Mouse (Mus musculus) forebrain, embryonic 13.5 days (tissue): ENCODE measurements around the gene Ncaph2. TPM values are rescaled to one million over a fixed set of nuclear protein-coding genes. Genes with fewer than 3 reads are reported as not detected.

ENCODE experiments used
- ATAC-seq: fragments of 200-750 bp; cut with Nextera tagmentation; 2 replicates; pipeline ENCODE4 v1.8.0; 2017
- H3K27ac ChIP-seq: fragments of 300-500 bp; sonication (generic); 2 replicates; pipeline ENCODE4 v1.5.1; 2015; ENCODE audit warnings: inconsistent platforms, mild to moderate bottlenecking, moderate library complexity
- H3K27me3 ChIP-seq: fragments of 300-500 bp; sonication (generic); 2 replicates; pipeline ENCODE4 v1.6.1; 2015; ENCODE audit warnings: mild to moderate bottlenecking, inconsistent platforms
- H3K36me3 ChIP-seq: fragments of 300-500 bp; sonication (generic); 2 replicates; pipeline ENCODE4 v1.6.1; 2015; ENCODE audit warnings: mild to moderate bottlenecking, inconsistent platforms; ENCODE audit not compliant: poor library complexity, severe bottlenecking
- H3K4me1 ChIP-seq: fragments of 300-500 bp; sonication (generic); 2 replicates; pipeline ENCODE4 v1.6.1; 2015; ENCODE audit warnings: inconsistent platforms
- H3K4me2 ChIP-seq: fragments of 300-500 bp; sonication (generic); 2 replicates; pipeline ENCODE4 v1.6.1; 2015; ENCODE audit warnings: inconsistent platforms, mild to moderate bottlenecking, moderate library complexity
- H3K4me3 ChIP-seq: fragments of 300-500 bp; sonication (generic); 2 replicates; pipeline ENCODE4 v1.5.1; 2015; ENCODE audit warnings: mild to moderate bottlenecking, inconsistent platforms
- H3K9ac ChIP-seq: fragments of 300-500 bp; sonication (generic); 2 replicates; pipeline ENCODE4 v1.6.1; 2015; ENCODE audit warnings: mild to moderate bottlenecking, inconsistent platforms
- H3K9me3 ChIP-seq: fragments of 300-500 bp; sonication (generic); replicated peaks from 2 replicates; pipeline ENCODE4 v1.6.1; 2016; ENCODE audit warnings: inconsistent platforms
- WGBS: fragments of 180-500 bp; shearing (Covaris S2); methylation state at CpG from one replicate; pipeline ENCODE4 v1.1.7; 2015; 5-methylcytosine and 5-hydroxymethylcytosine counted together
- polyA plus RNA-seq: library from polyadenylated mRNA; unstranded; fragments of >200 nt; fragmentation: Nextera tagmentation; extraction: Ambion mirVana; gene quantifications from 2 replicates; pipeline ENCODE4 v1.2.1, GENCODE M21; 2015

The Ncaph2 gene
- polyA plus RNA-seq, 1 experiment from 2014 or later = 156 TPM

DNA sequence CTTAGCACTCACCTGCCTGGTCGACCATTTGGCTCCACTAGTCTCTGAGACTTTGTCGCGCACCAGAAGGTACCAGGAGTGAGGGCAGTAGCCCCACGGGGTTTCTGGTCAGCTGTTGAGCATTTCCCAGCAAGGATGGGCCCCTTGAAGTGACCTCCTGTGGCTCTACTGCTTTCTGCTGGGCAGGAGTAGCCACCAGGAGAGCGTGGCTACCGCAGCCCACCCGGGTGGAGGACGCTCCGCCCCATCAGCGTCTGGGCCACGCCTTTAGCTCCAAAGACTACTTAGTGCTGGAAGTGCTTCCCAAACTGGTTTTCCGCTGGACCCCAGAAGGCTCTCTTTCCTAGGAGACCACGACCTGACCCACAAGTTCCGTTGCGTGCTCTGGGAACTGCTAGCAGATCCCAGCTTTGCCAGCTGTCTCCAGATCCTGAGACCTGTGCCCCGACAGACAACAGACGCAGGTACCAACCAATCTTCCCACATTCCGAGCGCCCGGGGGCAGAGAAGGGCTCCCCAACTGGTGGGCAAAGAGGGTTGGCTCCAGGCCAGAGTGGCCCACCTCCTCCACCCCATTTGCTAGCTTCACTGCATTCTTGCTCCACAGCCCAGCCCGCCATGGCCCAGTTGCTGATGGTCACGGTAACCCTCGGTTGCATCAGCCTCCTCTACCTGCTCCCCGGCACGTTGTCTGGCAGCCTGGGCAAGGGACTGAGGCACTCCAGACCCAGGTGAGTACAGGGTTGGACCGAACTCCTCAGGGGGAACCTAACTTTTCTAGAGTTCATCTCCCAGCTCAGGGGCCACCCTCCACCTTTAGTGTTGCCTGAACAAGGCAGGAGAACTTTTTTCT, 32.6 kb upstream of the Ncaph2 start, which contains the start of gene Adm2:
Gene Adm2, plus strand, starts transcription at position 51 of the 853 bp plus-strand sequence.
- Histone ChIP-seq H3K4me1 (peaks cover 6% of the 10 kb centered on the region), H3K36me3 (no peaks in the 10 kb centered on the region), H3K27me3 (peaks cover 17% of the 10 kb centered on the region), H3K4me2 (peak within 1 kb of the TSS; percentile 42), H3K27ac (no peak within 1 kb of the TSS), H3K4me3 (peak within 1 kb of the TSS; percentile 3; the same call in 1 of the 2 replicates), H3K9me3 (no peaks in the 10 kb centered on the region), H3K9ac (no peak within 1 kb of the TSS)
- no peak for ATAC-seq
- 7% methylated on average over 26 of the region's 26 CpGs for WGBS

DNA sequence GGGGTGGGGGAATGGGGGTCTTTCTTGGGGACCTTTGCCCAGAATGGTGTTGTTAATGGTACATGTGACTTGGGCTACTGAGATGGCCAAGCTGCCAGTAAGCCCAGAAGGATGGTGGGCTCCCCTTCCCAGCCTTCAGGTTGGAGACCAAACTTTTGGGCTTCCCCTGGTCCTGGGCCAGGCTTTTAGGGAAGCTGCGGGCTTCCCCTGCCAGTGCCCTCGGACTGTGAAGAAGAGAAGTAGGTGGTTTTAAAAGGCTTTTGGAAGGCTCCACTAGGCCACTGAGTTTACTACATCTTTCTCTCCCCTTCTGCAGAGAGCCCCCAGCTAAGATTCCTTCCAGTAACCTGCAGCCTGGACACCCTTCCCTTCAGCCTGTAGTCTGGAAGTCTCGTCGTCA, 31.9 kb upstream of the Ncaph2 start:
- H3K9ac ChIP-seq = no peak overlapping the region
- H3K9me3 ChIP-seq = no peaks in the 10 kb centered on the region
- H3K4me2 ChIP-seq = no peak overlapping the region
- peaks cover 17% of the 10 kb centered on the region for H3K27me3 ChIP-seq
- H3K4me1 ChIP-seq = peaks cover 6% of the 10 kb centered on the region
- 83% methylated on average over 4 of the region's 4 CpGs for WGBS
- H3K4me3 ChIP-seq = no peak overlapping the region
- no peak overlapping the region for H3K27ac ChIP-seq
- ATAC-seq = no peak
- no peaks in the 10 kb centered on the region for H3K36me3 ChIP-seq

GRCm38 (mm10) chr15:89326441-89326840, 29.1 kb upstream of the Ncaph2 start:
- Histone ChIP-seq H3K9me3 (no peaks in the 10 kb centered on the region), H3K36me3 (no peaks in the 10 kb centered on the region), H3K4me3 (no peak overlapping the region), H3K27me3 (peaks cover 14% of the 10 kb centered on the region), H3K9ac (no peak overlapping the region), H3K27ac (no peak overlapping the region), H3K4me1 (peaks cover 6% of the 10 kb centered on the region), H3K4me2 (no peak overlapping the region)
- WGBS = 63% methylated on average over 5 of the region's 5 CpGs
- ATAC-seq = no peak

DNA sequence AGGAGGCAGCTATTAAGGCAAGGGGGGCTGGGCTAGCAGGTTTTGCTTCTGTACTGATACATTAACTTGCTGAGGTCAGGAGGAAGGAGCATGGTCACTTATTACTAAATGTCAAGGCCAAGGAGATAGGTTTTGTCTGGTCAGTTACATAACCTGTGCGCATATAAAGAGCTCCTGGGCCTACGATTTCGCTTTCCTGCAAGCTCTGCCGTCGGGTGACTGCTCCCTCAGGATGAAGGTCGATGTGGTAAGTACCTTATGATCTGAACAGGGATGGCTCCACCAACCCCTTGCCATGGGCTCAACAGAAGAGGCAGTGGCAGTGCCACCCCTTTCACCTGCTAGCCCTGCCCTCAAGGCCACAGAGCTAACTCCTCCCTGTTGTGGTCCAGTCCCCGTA, 21.2 kb upstream of the Ncaph2 start, which contains the start of gene Miox:
Gene Miox, plus strand, starts transcription at position 128 of the 400 bp plus-strand sequence.
- 90% methylated on average over 7 of the region's 7 CpGs for WGBS
- ATAC-seq = no peak
- no peak within 1 kb of the TSS for H3K4me2 ChIP-seq

GRCm38 (mm10) chr15:89334774-89335537, 20.6 kb upstream of the Ncaph2 start:
- no peak for ATAC-seq

More for the DNA sequence above, 21.2 kb upstream of the Ncaph2 start, which contains the start of gene Miox:
- Histone ChIP-seq H3K36me3 (no peaks in the 10 kb centered on the region), H3K27ac (no peak within 1 kb of the TSS), H3K9ac (no peak within 1 kb of the TSS; the same call in 1 of the 2 replicates), H3K9me3 (no peaks in the 10 kb centered on the region), H3K4me3 (no peak within 1 kb of the TSS), H3K4me1 (no peaks in the 10 kb centered on the region), H3K27me3 (no peaks in the 10 kb centered on the region)

DNA sequence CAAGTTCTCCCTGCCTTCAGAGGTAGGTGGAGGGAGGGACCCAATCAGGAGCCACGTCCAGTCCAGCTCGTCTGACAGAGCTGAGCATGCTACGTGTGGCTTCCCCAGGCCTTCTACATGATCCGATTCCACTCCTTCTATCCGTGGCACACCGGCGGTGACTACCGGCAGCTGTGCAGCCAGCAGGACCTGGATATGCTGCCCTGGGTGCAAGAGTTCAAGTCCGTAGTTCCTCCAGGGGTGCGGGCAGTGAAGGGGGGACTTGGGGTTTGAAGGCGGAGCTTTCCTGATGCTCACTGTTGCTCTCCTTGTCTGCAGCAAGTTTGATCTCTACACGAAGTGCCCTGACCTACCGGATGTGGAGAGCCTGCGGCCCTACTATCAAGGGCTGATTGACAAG, 19.1 kb upstream of the Ncaph2 start:
- Histone ChIP-seq H3K9ac (no peak overlapping the region), H3K4me3 (no peak overlapping the region), H3K4me1 (no peaks in the 10 kb centered on the region), H3K27me3 (no peaks in the 10 kb centered on the region), H3K27ac (no peak overlapping the region), H3K4me2 (no peak overlapping the region), H3K36me3 (no peaks in the 10 kb centered on the region), H3K9me3 (no peaks in the 10 kb centered on the region)
- ATAC-seq = no peak
- WGBS = 86% methylated on average over 14 of the region's 14 CpGs

More at GRCm38 (mm10) chr15:89334774-89335537, 20.6 kb upstream of the Ncaph2 start:
- H3K9me3 ChIP-seq = no peaks in the 10 kb centered on the region
- no peak overlapping the region for H3K27ac ChIP-seq
- H3K36me3 ChIP-seq = no peaks in the 10 kb centered on the region
- no peaks in the 10 kb centered on the region for H3K27me3 ChIP-seq
- H3K9ac ChIP-seq = no peak overlapping the region; the same call in 1 of the 2 replicates
- WGBS = 83% methylated on average over 17 of the region's 17 CpGs
- H3K4me2 ChIP-seq = no peak overlapping the region
- no peak overlapping the region for H3K4me3 ChIP-seq
- no peaks in the 10 kb centered on the region for H3K4me1 ChIP-seq

DNA sequence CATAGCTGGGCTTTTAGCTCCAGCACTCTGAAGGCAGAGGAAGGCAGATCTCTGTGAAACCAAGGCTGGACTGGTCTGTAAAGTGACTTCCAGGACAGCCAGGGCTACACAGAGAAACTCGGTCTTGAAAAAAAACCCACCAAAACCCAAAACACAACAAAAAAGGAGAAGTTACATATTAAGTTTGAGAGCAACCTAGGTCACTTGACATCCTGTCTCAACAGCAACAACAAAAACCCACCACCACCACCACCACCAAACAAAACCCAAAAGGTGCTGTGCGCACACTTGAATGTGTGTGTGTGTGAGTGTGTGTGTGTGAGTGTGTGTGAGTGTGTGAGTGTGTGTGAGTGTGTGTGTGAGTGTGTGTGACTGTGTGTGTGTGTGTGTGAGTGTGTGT, 15.8 kb upstream of the Ncaph2 start:
- 86% methylated on average over 2 of the region's 2 CpGs for WGBS
- H3K9ac ChIP-seq = no peak overlapping the region
- H3K4me3 ChIP-seq = no peak overlapping the region
- no peaks in the 10 kb centered on the region for H3K36me3 ChIP-seq
- H3K9me3 ChIP-seq = no peaks in the 10 kb centered on the region
- H3K4me2 ChIP-seq = no peak overlapping the region
- H3K27ac ChIP-seq = no peak overlapping the region
- H3K4me1 ChIP-seq = no peaks in the 10 kb centered on the region
- H3K27me3 ChIP-seq = no peaks in the 10 kb centered on the region
- ATAC-seq = no peak

DNA sequence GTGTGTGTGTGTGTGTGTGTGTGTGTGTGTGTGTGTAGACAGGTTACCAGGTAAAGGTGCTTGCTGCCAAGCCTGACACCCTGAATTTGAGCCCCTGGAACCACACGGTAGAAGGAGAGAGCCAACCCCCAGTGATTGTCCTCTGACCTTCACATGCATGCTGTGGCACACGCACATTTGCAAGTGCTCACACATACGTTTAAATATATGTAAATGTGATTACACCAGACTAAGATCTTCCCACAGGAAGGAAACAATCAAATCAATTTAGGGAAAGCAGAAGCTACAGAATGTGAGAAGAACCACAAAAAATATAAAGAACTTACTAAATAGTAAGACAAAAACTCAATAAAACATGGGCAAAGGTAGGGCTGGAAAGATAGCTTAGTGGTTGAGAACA, 15.4 kb upstream of the Ncaph2 start:
- H3K4me3 ChIP-seq = no peak overlapping the region
- no peak for ATAC-seq
- no peaks in the 10 kb centered on the region for H3K9me3 ChIP-seq
- no peaks in the 10 kb centered on the region for H3K27me3 ChIP-seq
- no peak overlapping the region for H3K27ac ChIP-seq
- no peak overlapping the region for H3K9ac ChIP-seq
- H3K36me3 ChIP-seq = no peaks in the 10 kb centered on the region
- 92% methylated on average over 3 of the region's 3 CpGs for WGBS
- H3K4me2 ChIP-seq = no peak overlapping the region
- H3K4me1 ChIP-seq = no peaks in the 10 kb centered on the region

- ATAC-seq = no peak
- no peak overlapping the region for H3K4me3 ChIP-seq
- H3K4me1 ChIP-seq = no peaks in the 10 kb centered on the region
- H3K27me3 ChIP-seq = no peaks in the 10 kb centered on the region
- H3K9ac ChIP-seq = no peak overlapping the region
- no peak overlapping the region for H3K4me2 ChIP-seq
- no peak overlapping the region for H3K27ac ChIP-seq
- H3K9me3 ChIP-seq = no peaks in the 10 kb centered on the region
- H3K36me3 ChIP-seq = no peaks in the 10 kb centered on the region
- 54% methylated on average over 1 of the region's 1 CpGs for WGBS
Measured at GRCm38 (mm10) chr15:89341678-89342077, 13.8 kb upstream of the Ncaph2 start.

DNA sequence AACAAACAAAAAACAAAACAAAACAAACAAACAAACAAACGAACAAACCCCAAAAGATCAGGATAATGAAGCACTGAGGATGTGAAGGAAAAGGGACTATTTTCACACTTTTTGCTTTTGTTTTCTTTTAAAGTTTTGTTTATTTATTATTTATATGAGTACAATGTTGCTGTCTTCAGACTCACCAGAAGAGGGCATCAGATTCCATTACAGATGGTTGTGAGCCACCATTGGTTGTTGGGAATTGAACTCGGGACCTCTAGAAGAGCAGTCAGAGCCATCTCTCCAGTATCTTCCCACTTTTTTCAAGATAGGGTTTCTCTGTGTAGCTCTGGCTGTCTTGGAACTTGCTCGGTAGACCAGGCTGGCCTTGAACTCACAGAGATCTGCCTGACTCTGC, 12.2 kb upstream of the Ncaph2 start:
- Histone ChIP-seq H3K4me3 (no peak overlapping the region), H3K4me1 (no peaks in the 10 kb centered on the region), H3K27me3 (no peaks in the 10 kb centered on the region), H3K27ac (no peak overlapping the region), H3K36me3 (no peaks in the 10 kb centered on the region), H3K4me2 (no peak overlapping the region), H3K9me3 (no peaks in the 10 kb centered on the region), H3K9ac (no peak overlapping the region)
- ATAC-seq = no peak
- WGBS = 86% methylated on average over 3 of the region's 3 CpGs

GRCm38 (mm10) chr15:89350447-89350846, 5.1 kb upstream of the Ncaph2 start:
- no peak overlapping the region for H3K9ac ChIP-seq
- peaks cover 14% of the 10 kb centered on the region for H3K4me1 ChIP-seq
- H3K4me2 ChIP-seq = no peak overlapping the region
- 88% methylated on average over 5 of the region's 5 CpGs for WGBS
- no peak overlapping the region for H3K4me3 ChIP-seq
- no peaks in the 10 kb centered on the region for H3K9me3 ChIP-seq
- H3K27ac ChIP-seq = no peak overlapping the region
- H3K36me3 ChIP-seq = peaks cover 46% of the 10 kb centered on the region
- no peaks in the 10 kb centered on the region for H3K27me3 ChIP-seq
- ATAC-seq = no peak

- Histone ChIP-seq H3K27me3 (no peaks in the 10 kb centered on the region), H3K4me1 (peaks cover 15% of the 10 kb centered on the region), H3K36me3 (peaks cover 46% of the 10 kb centered on the region), H3K9ac (no peak overlapping the region), H3K4me2 (no peak overlapping the region), H3K27ac (no peak overlapping the region), H3K9me3 (no peaks in the 10 kb centered on the region), H3K4me3 (no peak overlapping the region)
- WGBS = 91% methylated on average over 15 of the region's 15 CpGs
- ATAC-seq = no peak
Measured at GRCm38 (mm10) chr15:89351302-89351701, 4.2 kb upstream of the Ncaph2 start.
